Mouse (Mus musculus) lung, embryonic 14.5 days (tissue): ENCODE results near the gene H2-M10.6. TPM values are rescaled to one million over a fixed set of nuclear protein-coding genes. Genes with fewer than 3 reads are reported as not detected.

Source experiments
- ATAC-seq: fragments of 200-750 bp; cut with Nextera tagmentation; 2 replicates; pipeline ENCODE4 v1.8.0; 2017; ENCODE audit warnings: mild to moderate bottlenecking, moderate TSS enrichment, moderate library complexity; ENCODE audit not compliant: insufficient read depth
- DNase-seq: peaks from one replicate; pipeline ENCODE4 v3.0.0-alpha.2; 2015
- H3K27ac ChIP-seq: fragments of 300-500 bp; sonication (generic); 2 replicates; pipeline ENCODE4 v1.5.1; 2014; ENCODE audit warnings: low read depth, mild to moderate bottlenecking, moderate library complexity
- H3K27me3 ChIP-seq: fragments of 300-500 bp; sonication (generic); 2 replicates; pipeline ENCODE4 v1.6.1; 2014; ENCODE audit warnings: low read length, control low read depth; ENCODE audit not compliant: insufficient read depth
- H3K36me3 ChIP-seq: fragments of 300-500 bp; sonication (generic); 2 replicates; pipeline ENCODE4 v1.6.1; 2014; ENCODE audit warnings: control low read depth; ENCODE audit not compliant: insufficient read depth
- H3K4me1 ChIP-seq: fragments of 300-500 bp; sonication (generic); 2 replicates; pipeline ENCODE4 v1.6.1; 2014; ENCODE audit warnings: antibody characterized with exemption, control low read depth; ENCODE audit not compliant: insufficient read depth
- H3K4me2 ChIP-seq: fragments of 300-500 bp; sonication (generic); 2 replicates; pipeline ENCODE4 v1.6.1; 2014; ENCODE audit warnings: mild to moderate bottlenecking
- H3K4me3 ChIP-seq: fragments of 300-500 bp; sonication (generic); 2 replicates; pipeline ENCODE4 v1.5.1; 2014; ENCODE audit warnings: low read depth, low read length
- H3K9ac ChIP-seq: fragments of 300-500 bp; sonication (generic); 2 replicates; pipeline ENCODE4 v1.6.1; 2014
- H3K9me3 ChIP-seq: fragments of 300-500 bp; sonication (generic); 2 replicates; pipeline ENCODE4 v1.6.1; 2016; ENCODE audit warnings: low read depth, low read length, control low read depth
- CTCF ChIP-seq: IDR thresholded peaks from 2 replicates; pipeline ENCODE4 v1.5.1; 2016; ENCODE audit warnings: antibody characterized with exemption, low read depth
- WGBS: fragments of 180-500 bp; shearing (Covaris S2); extraction: QIAGEN DNeasy Blood & Tissue Kit; methylation state at CpG from one replicate; pipeline ENCODE4 v1.1.7; 2014; 5-methylcytosine and 5-hydroxymethylcytosine counted together
- polyA plus RNA-seq: library from polyadenylated mRNA; unstranded; fragments of >200 nt; fragmentation: Nextera tagmentation; extraction: Ambion mirVana; gene quantifications from 2 replicates; pipeline ENCODE4 v1.2.1, GENCODE M21; 2014

Gene H2-M10.6
- polyA plus RNA-seq, 1 experiment from 2014 or later: not detected

DNA sequence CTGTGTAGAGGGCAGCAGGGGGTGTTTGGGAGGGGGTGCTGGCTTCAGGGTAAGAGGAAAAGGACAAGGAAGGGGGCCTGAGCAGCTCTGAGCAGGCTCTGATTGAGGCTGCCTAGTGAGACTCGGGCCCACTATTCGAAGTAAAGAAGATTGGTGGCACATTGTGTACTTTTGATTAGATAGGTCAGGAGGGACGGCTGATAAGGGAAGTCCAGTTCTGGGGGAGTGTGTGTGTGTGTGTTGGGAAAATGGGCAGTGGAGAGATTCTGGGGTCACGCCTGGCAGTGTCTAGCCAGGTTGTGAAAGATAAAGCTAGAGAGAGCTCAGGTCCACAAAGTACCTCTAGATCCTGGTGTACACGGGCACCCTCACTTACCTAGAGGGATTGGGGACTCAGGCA is 39.7 kb downstream of the H2-M10.6 start:
- WGBS: 54% methylated on average over 5 of the region's 5 CpGs
- no peak for TF ChIP-seq CTCF
- no peaks in the 10 kb centered on the region for H3K27me3 ChIP-seq
- H3K4me2 ChIP-seq: no peak overlapping the region
- no peak for DNase-seq
- no peak overlapping the region for H3K9ac ChIP-seq
- no peak overlapping the region for H3K27ac ChIP-seq
- no peaks in the 10 kb centered on the region for H3K9me3 ChIP-seq
- H3K36me3 ChIP-seq: peaks cover 54% of the 10 kb centered on the region
- ATAC-seq: no peak
- no peaks in the 10 kb centered on the region for H3K4me1 ChIP-seq
- no peak overlapping the region for H3K4me3 ChIP-seq

DNA sequence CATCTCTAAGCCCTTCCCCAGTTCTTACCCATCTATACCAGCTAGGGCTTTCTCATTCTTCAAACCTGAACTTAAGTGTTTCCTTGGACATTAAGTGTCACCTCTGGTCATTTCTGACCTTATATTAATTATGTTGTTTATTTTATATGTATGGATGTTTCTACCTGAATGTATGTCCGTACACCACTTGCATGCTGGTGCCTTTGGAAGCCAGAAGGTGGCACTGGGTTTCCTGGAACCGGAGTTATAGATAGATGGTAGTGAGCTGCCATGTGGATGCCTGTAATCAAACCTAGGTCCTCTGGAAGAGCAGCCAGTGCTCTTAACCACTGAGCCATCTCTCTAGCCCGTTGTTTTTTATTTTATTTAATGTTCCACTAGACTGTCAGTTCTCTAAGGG is 43.5 kb downstream of the H2-M10.6 start:
- Histone ChIP-seq H3K4me2 (no peak overlapping the region), H3K9me3 (no peaks in the 10 kb centered on the region), H3K36me3 (peaks cover 78% of the 10 kb centered on the region), H3K27me3 (no peaks in the 10 kb centered on the region), H3K27ac (no peak overlapping the region), H3K4me3 (no peak overlapping the region), H3K4me1 (no peaks in the 10 kb centered on the region), H3K9ac (no peak overlapping the region)
- WGBS: 93% methylated on average over 3 of the region's 3 CpGs
- DNase-seq (no peak), ATAC-seq (no peak)
- TF ChIP-seq CTCF: no peak

DNA sequence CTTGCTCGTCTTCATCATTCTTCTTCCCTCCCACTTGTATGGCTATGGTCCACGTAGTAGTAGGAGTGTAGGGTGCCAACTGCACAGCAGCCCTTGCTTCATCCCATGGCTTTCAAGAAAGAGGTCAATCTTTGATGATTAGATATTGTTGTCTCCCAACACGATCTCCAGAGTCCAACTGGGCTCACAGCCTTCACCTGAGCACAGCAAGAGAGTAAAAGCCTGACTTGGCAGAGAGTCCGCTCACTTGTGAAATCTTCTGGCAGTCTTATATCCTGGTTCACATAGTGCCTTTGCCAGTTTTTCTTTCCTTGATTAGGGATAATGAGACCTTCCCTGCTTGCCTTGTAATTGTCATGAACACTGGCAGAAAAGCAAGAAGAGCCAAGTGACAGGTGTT is 44.3 kb downstream of the H2-M10.6 start:
- 89% methylated on average over 4 of the region's 4 CpGs for WGBS
- Histone ChIP-seq H3K36me3 (peaks cover 71% of the 10 kb centered on the region), H3K9me3 (no peaks in the 10 kb centered on the region), H3K4me1 (no peaks in the 10 kb centered on the region), H3K4me2 (no peak overlapping the region), H3K9ac (no peak overlapping the region), H3K27me3 (no peaks in the 10 kb centered on the region), H3K4me3 (no peak overlapping the region), H3K27ac (no peak overlapping the region)
- TF ChIP-seq CTCF: no peak
- DNase-seq (no peak), ATAC-seq (no peak)

DNA sequence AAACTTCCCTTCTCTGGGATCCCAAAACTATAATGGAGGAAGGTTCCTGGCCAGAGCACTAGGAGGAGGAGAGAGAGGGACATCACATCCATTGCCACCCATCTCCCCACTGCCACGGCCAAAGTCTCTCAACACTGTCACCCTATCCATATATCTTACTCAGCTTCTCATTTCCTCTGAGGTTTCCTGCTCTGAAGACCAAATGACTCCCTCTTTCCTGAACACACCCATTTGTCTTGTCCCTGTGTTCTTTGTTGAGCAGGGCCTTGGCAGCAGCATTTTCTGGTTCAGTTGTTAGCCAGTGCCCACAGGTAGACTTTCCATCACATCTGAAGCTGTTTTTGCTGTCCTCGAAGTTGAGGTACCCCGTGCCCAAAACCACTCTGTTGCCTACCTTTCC is 46.2 kb downstream of the H2-M10.6 start:
- Histone ChIP-seq H3K27me3 (no peaks in the 10 kb centered on the region), H3K9ac (no peak overlapping the region), H3K36me3 (peaks cover 57% of the 10 kb centered on the region), H3K4me3 (no peak overlapping the region), H3K9me3 (no peaks in the 10 kb centered on the region), H3K4me1 (no peaks in the 10 kb centered on the region), H3K4me2 (no peak overlapping the region), H3K27ac (no peak overlapping the region)
- TF ChIP-seq CTCF: no peak
- WGBS: 91% methylated on average over 3 of the region's 3 CpGs
- DNase-seq (no peak), ATAC-seq (no peak)

DNA sequence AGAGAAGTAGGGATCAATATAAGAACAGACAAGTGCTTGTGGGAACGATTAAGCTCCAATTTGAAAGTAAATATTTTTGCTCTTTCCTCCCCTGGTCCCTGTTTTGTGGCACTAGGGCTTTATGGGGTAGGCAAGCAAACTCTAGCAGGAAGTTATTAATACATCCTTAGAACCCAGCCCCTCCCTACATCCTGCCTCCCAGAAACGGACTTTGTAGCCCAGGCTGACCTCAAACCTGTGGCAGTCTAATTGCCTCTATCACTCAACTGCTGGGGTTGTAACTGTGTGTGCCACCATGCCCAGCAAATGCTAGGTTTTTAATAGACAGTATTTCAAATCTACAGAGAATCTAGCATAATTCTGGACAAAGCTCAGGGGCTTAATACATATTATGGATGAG is 49.7 kb downstream of the H2-M10.6 start:
- Histone ChIP-seq H3K4me1 (no peaks in the 10 kb centered on the region), H3K4me3 (no peak overlapping the region), H3K9ac (no peak overlapping the region), H3K4me2 (no peak overlapping the region), H3K36me3 (peaks cover 23% of the 10 kb centered on the region), H3K27ac (no peak overlapping the region), H3K9me3 (no peaks in the 10 kb centered on the region), H3K27me3 (peaks cover 6% of the 10 kb centered on the region)
- 39% methylated on average over 2 of the region's 2 CpGs for WGBS
- ATAC-seq (no peak), DNase-seq (no peak)
- no peak for TF ChIP-seq CTCF

Other genes with a start within 250 kb of the H2-M10.6 start
- gene H2-M9, start 169.5 kb upstream of the H2-M10.6 start, polyA plus RNA-seq: not detected in 2 replicates
- gene H2-M1, start 140.0 kb upstream of the H2-M10.6 start, polyA plus RNA-seq: not detected in 2 replicates
- not detected in 2 replicates for gene H2-M10.5, start 39.3 kb upstream of the H2-M10.6 start, polyA plus RNA-seq
- gene Trim26, start 25.0 kb downstream of the H2-M10.6 start, polyA plus RNA-seq: 33.1 and 35.0 TPM in 2 replicates
- gene Trim15, start 55.0 kb downstream of the H2-M10.6 start, polyA plus RNA-seq: 0.11 and 0.16 TPM in 2 replicates
- 2.6 and 3.4 TPM in 2 replicates for gene Trim10, start 57.4 kb downstream of the H2-M10.6 start, polyA plus RNA-seq
- gene Trim40, start 78.0 kb downstream of the H2-M10.6 start, polyA plus RNA-seq: not detected in 2 replicates
- gene Trim31, start 85.9 kb downstream of the H2-M10.6 start, polyA plus RNA-seq: 0.11 and 0.16 TPM in 2 replicates
- 0.35 and 0.53 TPM in 2 replicates for gene Rnf39, start 130.7 kb downstream of the H2-M10.6 start, polyA plus RNA-seq
- gene Ppp1r11, start 139.6 kb downstream of the H2-M10.6 start, polyA plus RNA-seq: 116 and 123 TPM in 2 replicates
- 102 and 109 TPM in 2 replicates for gene Znrd1, start 146.4 kb downstream of the H2-M10.6 start, polyA plus RNA-seq
- gene Znrd1as, start 146.4 kb downstream of the H2-M10.6 start, polyA plus RNA-seq: 5.1 and 6.9 TPM in 2 replicates
- gene 2410137M14Rik, start 169.1 kb downstream of the H2-M10.6 start, polyA plus RNA-seq: not detected in 2 replicates
- 0.17 and 0.22 TPM in 2 replicates for gene H2-M5, start 177.4 kb downstream of the H2-M10.6 start, polyA plus RNA-seq
- gene Zfp57, start 189.0 kb downstream of the H2-M10.6 start, polyA plus RNA-seq: 77.5 and 80.7 TPM in 2 replicates
- gene Mog, start 211.2 kb downstream of the H2-M10.6 start, polyA plus RNA-seq: 0.11 and 0.13 TPM in 2 replicates
- 7.0 and 8.8 TPM in 2 replicates for gene Gabbr1, start 233.8 kb downstream of the H2-M10.6 start, polyA plus RNA-seq